Mouse (Mus musculus) spleen, embryonic (tissue): ENCODE results near the gene Gm20809.
"Not testable (repeated sequence)": the region's sequence is repeated elsewhere in the genome, so short reads cannot be mapped to it uniquely, and the experiment has no call there.

Experiments
- CTCF ChIA-PET: fragments of 350-600 bp; sonication (Branson Sonifier 250); formaldehyde crosslinking; loops from one replicate; lab custom pipeline; 2022; lab: Charles Lee

Gm20809 gene

DNA sequence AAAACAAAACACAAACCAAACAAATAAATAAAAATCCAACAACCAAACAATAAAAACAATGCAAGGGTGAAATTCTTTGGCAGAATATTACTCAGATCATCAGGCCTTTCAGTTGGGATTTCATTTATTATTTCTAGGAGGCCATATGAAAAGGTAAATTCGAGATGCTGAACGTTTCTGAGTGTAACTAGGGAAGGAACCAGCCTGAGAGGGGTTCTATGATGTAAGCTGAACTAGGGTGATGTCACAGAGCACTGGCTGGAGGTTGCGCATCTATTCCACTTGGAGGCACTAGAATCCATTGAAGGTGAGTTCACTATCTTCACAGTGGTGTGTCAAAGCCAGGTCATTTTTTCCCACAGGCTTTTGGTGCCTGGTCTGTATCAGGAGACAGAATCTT is at the start of gene Gm20809:
Gene Gm20809, plus strand, starts transcription at position 301 of the 400 bp plus-strand sequence.
- CTCF ChIA-PET = not testable (repeated sequence)
